Mouse (Mus musculus) telencephalon, adult 2 months (tissue): Measurements from ENCODE around the gene Tmprss6.

Experiments used
- DNase-seq: peaks from one replicate; pipeline ENCODE4 v3.0.0-alpha.2; 2011; ENCODE audit warnings: low read depth, low spot score

Gene Tmprss6

GRCm38 (mm10) chr15:78447746-78448535 is 20.5 kb downstream of the Tmprss6 start:
- peak; percentile 69 for DNase-seq

- DNase-seq, result no peak
Measured at GRCm38 (mm10) chr15:78447121-78447520, 21.3 kb downstream of the Tmprss6 start.

GRCm38 (mm10) chr15:78443857-78444256 is 24.6 kb downstream of the Tmprss6 start:
- DNase-seq, result no peak

- DNase-seq, result no peak
Measured at GRCm38 (mm10) chr15:78442231-78442630, 26.2 kb downstream of the Tmprss6 start.

- DNase-seq, result no peak
Measured at GRCm38 (mm10) chr15:78438973-78439372, 29.5 kb downstream of the Tmprss6 start.

DNA sequence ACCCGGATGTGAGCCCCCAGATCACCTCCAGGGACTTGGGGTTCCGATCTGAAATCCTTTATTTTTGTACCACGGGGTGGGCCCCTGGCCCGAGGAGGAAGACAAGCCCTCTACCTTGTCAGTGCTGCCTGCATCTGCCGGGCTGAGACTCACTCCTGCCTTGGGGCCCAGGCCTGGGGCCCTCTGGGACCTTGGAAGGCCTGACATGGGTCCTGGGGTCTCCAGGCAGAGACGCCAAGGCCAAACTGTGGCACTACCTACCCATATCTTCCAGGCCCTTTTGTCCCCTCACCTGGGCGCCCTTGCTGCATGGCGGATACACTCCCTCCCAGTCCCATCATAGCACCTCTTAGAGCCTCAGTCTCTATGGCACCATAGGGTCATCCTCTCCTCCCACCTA is 29.9 kb downstream of the Tmprss6 start:
- DNase-seq, result no peak

DNA sequence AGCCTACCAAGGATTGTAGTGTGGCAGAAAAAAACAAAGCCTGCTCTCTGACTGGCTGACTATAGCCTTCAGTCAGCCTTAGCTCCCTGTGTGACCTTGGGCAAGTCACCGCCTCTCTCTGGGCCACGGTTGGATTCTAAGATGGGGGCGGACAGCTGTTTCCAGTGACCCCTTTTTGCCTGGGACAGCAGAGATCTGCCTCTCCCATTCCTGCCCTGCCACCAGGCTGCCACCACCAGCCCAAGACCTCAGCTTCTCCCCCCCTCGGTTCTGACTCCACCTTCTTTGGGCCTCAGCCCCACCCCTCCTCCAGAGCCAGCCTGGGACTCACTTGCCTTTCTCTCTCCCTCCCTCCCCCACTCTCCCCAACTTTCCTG is 30.4 kb downstream of the Tmprss6 start:
- no peak for DNase-seq

DNA sequence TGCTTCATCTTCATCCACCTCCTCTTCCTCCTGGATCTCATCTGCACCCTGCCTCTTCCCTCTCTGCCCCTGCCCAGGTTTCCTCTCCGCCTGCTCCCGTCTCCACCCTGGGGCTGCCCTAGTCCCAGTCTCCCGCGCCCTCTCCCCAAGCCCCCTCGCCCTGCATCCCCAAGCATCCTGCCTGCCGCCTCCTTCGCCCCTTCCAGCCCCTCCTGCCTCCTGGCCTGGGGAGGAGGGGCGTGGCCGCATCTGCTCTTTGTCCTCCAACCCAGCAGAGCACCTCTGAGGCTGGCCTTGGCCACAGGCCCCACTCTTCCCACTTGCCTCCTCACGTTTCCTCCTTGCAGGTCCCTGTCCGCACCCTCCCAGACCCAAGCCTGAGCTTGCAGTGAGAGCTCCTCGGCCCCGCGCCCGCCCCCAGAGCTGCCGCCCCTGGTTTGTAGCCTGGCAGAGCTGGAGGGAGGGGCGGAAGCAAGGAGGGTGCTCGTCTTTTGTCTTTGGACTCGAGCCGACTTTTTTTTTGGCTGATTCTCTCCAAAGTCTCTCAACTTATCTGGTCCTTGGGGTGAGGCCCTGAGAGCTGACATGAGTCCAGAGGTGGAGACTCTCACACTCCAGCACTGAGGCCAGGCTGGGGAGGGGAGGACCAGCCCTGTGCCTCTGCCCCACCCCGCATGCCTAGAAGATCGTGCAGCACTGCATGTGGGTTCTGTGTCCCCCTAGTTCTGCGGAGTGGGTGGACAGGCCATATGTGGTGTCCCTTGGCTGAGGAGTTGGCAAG is 31.0 kb downstream of the Tmprss6 start:
- DNase-seq, result peak; percentile 75

DNA sequence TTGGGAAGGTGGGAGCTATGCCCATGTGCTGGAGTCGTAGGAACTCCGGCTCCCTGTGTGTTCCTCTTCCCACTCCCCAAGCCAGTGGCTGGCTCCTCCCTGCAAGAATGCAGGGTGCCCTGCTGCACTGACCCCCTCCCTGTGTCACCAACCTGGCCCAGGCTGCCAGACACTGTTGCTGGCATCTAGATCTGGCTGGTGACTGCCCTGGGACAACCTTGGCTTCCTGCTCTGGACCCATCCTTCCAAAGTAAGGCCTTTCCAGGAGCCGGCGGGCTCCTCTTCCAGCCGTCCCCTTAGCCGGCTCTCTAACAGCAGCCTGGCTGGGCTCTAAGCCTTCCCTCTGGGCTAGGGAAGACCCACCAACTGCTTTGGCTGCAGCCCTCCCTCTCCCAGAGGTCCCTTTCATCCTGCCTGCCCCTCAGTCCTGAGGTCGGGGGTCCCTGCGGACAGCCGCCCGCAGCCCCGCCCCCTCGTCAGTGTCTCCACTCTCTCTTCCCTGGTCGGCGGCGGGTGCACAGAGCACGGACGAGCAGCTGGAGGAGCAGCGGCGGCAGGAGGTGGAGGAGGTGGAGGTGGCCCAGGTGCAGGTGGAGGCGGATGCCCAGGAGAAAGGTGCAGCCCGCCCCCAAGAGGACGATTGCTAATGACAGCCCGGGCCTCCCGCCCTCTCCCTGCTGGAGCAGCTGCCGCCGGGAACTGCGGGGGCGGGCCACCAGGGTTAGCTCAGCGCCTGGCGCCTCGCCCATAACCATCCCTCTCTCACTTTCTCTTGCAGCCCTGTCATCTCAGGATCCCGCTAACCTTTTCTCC is 31.8 kb downstream of the Tmprss6 start:
- DNase-seq, result peak; percentile 88

DNA sequence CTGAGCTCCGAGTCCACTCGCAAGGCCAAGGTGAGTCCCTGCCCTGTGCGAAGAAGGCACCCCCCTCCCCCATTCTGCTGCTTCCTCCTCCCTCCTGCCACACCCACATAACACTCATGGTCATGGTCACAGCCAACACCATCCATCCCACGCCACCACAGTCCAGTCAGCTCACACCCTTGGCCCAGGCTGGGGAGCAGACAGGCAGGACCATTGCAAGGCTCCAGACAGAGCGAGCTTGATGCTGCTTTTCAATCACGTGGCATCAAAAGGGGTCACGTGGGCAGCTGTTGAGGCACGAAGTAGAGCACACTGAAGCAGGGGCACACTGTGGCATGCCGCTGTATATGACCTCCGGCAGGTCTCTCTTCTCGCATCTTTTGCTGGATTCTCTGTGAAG is 32.8 kb downstream of the Tmprss6 start:
- DNase-seq, result no peak

DNA sequence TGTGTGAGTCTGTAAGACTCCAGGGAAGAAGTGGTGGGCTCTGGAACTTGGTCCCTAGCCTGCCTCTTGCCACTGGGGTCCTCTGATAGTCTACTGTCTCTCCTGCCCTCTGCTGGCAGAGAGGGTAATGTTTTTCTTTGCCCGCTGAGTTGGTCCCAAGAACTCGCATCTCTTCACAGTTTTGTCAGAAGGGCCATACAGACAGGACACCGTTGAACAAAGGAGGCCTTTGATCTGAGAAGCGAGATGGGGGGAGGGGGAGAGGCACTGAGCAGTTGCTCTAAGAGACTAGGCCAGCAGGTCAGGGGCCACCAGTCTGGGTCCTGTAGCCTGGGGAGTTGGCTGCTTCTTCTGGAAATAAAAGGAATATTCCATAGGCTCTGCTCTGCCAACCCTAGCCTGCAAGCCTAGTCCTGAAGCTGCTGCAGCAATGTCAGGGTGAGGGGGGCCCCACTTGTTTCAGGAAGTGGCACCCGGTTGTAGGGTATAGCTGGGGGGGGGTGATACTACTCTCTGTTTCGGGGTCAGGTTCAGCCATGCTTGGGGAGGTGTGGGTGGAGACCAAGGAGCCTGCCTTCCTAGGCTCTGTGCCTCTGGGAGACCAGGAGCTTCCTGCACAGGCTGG is 33.4 kb downstream of the Tmprss6 start:
- peak; percentile 32 for DNase-seq

DNA sequence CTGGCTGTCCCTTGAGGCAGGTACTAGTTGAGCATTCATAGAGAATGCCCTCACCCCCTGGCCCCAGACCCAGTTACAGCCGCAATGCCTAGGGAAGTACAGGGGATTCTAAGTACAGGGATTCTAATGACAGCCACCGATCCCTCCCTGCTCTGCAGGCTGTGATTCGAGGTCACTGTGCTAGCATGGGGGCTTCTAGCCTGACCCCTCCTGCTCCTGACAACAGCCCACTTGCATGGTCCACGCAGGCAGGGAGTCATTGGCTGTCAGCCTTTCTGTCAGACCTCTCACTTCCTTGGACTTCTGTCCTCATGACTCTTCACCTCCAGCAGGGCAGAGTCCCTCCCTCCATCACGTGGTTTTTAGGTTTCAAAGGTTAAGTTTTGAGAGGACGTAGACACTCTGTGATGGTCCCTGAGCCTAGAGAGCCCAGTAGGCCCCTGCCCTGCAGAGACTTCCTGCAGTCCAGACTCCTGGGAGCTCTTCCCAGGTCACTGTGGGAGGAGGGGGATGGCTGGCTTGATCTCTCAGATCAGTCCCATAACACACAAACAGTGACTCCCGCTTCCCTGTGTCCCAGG is 36.8 kb downstream of the Tmprss6 start:
- DNase-seq, result no peak

GRCm38 (mm10) chr15:78430874-78431273 is 37.6 kb downstream of the Tmprss6 start:
- no peak for DNase-seq

- DNase-seq, result no peak
Measured at GRCm38 (mm10) chr15:78429871-78430622, 38.4 kb downstream of the Tmprss6 start.

- no peak for DNase-seq
Measured at GRCm38 (mm10) chr15:78429139-78429459, 39.3 kb downstream of the Tmprss6 start.

GRCm38 (mm10) chr15:78428391-78429138 is 39.9 kb downstream of the Tmprss6 start, which contains the start of gene Kctd17:
Gene Kctd17 (plus strand): TSS chr15:78428564.
- peak; percentile 76 for DNase-seq

GRCm38 (mm10) chr15:78425230-78425629 is 43.2 kb downstream of the Tmprss6 start:
- no peak for DNase-seq

- peak; percentile 15 for DNase-seq
Measured at GRCm38 (mm10) chr15:78424507-78424906, 43.9 kb downstream of the Tmprss6 start.

GRCm38 (mm10) chr15:78422046-78422956 is 46.1 kb downstream of the Tmprss6 start:
- peak; percentile 45 for DNase-seq
